Mouse (Mus musculus): Measurements from ENCODE around the gene Prl2c2. TPM values are rescaled to one million over a fixed set of nuclear protein-coding genes. Genes with fewer than 3 reads are reported as not detected.

Gene Prl2c2
- polyA plus RNA-seq (2017; shearing (Covaris generic)), result 0.50 TPM

GRCm38 (mm10) chr13:13005283-13005682, at the start of gene Prl2c2:
Prl2c2 (minus strand) TSS chr13:13005383.

Other genes with a start within 250 kb of the Prl2c2 start
- not detected for gene Prl2c3, start 205.3 kb downstream of the Prl2c2 start, polyA plus RNA-seq (2017; shearing (Covaris generic))
- gene Prl2c5, start 177.3 kb upstream of the Prl2c2 start, polyA plus RNA-seq (2017; shearing (Covaris generic)), result not detected

Data from CD4-positive, CD25-positive, alpha-beta regulatory T cell, adult 9 weeks (primary cell).